Mouse (Mus musculus) hindbrain, postnatal 0 days (tissue): ENCODE results near the gene 4931406P16Rik. TPM values are rescaled to one million over a fixed set of nuclear protein-coding genes. Genes with fewer than 3 reads are reported as not detected.
A peak's percentile ranks its signal among the peaks of the same experiment; 100 is the strongest.

Source experiments
- ATAC-seq: fragments of 200-750 bp; cut with Nextera tagmentation; 2 replicates; pipeline ENCODE4 v1.8.0; 2017; ENCODE audit warnings: mild to moderate bottlenecking, moderate TSS enrichment, moderate library complexity
- DNase-seq: peaks from one replicate; pipeline ENCODE4 v3.0.0-alpha.2; 2015; ENCODE audit warnings: low spot score
- H3K27ac ChIP-seq: fragments of 300-500 bp; sonication (generic); 2 replicates; pipeline ENCODE4 v1.5.1; 2014; ENCODE audit warnings: mild to moderate bottlenecking
- H3K27me3 ChIP-seq: fragments of 300-500 bp; sonication (generic); 2 replicates; pipeline ENCODE4 v1.6.1; 2014; ENCODE audit warnings: low read length, mixed read lengths; ENCODE audit not compliant: insufficient read depth
- H3K36me3 ChIP-seq: fragments of 300-500 bp; sonication (generic); 2 replicates; pipeline ENCODE4 v1.6.1; 2014; ENCODE audit warnings: low read length, mixed read lengths; ENCODE audit not compliant: insufficient read depth
- H3K4me1 ChIP-seq: fragments of 300-500 bp; sonication (generic); 2 replicates; pipeline ENCODE4 v1.6.1; 2014; ENCODE audit warnings: antibody characterized with exemption, low read length, mixed read lengths; ENCODE audit not compliant: insufficient read depth
- H3K4me2 ChIP-seq: fragments of 300-500 bp; sonication (generic); 2 replicates; pipeline ENCODE4 v1.6.1; 2014; ENCODE audit warnings: low read depth, mild to moderate bottlenecking, low read length, moderate library complexity, mixed read lengths
- H3K4me3 ChIP-seq: fragments of 300-500 bp; sonication (generic); 2 replicates; pipeline ENCODE4 v1.5.1; 2014; ENCODE audit warnings: low read length
- H3K9ac ChIP-seq: fragments of 300-500 bp; sonication (generic); replicated peaks from 2 replicates; pipeline ENCODE4 v1.6.1; 2014; ENCODE audit warnings: mild to moderate bottlenecking, low read length, moderate library complexity, mixed read lengths
- H3K9me3 ChIP-seq: fragments of 300-500 bp; sonication (generic); 2 replicates; pipeline ENCODE4 v1.6.1; 2016; ENCODE audit warnings: low read length, mixed read lengths
- CTCF ChIP-seq: IDR thresholded peaks from 2 replicates; pipeline ENCODE4 v1.5.1; 2016; ENCODE audit warnings: antibody characterized with exemption, control low read depth, low read depth
- WGBS: fragments of 180-500 bp; shearing (Covaris S2); extraction: QIAGEN DNeasy Blood & Tissue Kit; methylation state at CpG from one replicate; pipeline ENCODE4 v1.1.7; 2014; 5-methylcytosine and 5-hydroxymethylcytosine counted together
- polyA plus RNA-seq: library from polyadenylated mRNA; unstranded; fragments of >200 nt; fragmentation: Nextera tagmentation; extraction: Ambion mirVana; gene quantifications from 2 replicates; pipeline ENCODE4 v1.2.1, GENCODE M21; 2015
- total RNA-seq: library from RNA; depleted of rRNA; stranded (reverse); fragments of >200 nt; gene quantifications from 2 replicates; pipeline ENCODE4 v1.2.3, GENCODE M21; 2014

Gene 4931406P16Rik
- total and polyA plus RNA-seq, 2 experiments from 2014 or later: 31.5 to 61.0 TPM

DNA sequence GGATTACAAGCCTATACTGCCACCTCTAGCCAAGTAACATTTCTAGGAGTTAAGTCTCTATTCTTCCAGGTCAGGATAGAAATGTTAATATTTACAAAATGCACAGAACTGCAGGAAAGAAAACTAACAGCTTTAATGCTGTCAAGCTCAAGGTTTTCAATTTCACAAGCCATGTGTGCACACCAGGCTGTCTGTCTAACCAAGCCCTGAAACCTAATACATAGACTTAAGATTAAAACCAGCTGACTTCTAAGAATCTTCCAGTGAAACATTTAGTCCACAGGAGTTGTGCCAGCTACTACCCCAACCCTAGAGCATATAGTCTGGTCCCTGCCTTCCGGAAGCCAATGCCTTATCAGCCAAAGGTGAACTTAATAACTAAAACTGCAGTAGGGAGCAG, 54.9 kb downstream of the 4931406P16Rik start:
- no peaks in the 10 kb centered on the region for H3K27me3 ChIP-seq
- ATAC-seq: no peak
- TF ChIP-seq CTCF: no peak
- DNase-seq: no peak
- no peak overlapping the region for H3K9ac ChIP-seq
- H3K9me3 ChIP-seq: no peaks in the 10 kb centered on the region
- H3K4me1 ChIP-seq: no peaks in the 10 kb centered on the region
- no peak overlapping the region for H3K27ac ChIP-seq
- WGBS: 83% methylated on average over 1 of the region's 1 CpGs
- H3K4me2 ChIP-seq: no peak overlapping the region
- no peak overlapping the region for H3K4me3 ChIP-seq
- peaks cover 35% of the 10 kb centered on the region for H3K36me3 ChIP-seq

DNA sequence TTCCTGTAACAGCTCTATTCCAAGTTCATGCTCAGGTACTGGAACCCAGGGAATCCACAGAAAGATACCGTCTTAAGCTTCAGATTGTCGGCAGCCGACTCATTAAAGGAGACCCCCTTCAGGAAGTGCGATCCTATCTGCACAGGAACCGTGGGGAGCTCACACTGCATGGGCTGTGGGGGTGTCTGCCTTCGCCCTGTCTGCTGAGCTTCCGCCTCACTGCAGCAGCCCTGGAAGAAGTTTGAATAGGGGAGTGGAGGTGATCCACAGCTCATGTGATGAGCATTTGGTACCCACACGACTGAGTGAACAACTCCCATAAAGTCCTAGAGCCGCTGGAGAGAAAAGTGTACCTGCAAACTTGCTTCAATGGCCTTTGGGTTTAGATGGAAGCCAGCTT, 56.1 kb downstream of the 4931406P16Rik start:
- no peak for TF ChIP-seq CTCF
- Histone ChIP-seq H3K27ac (no peak overlapping the region), H3K9ac (no peak overlapping the region), H3K4me1 (no peaks in the 10 kb centered on the region), H3K9me3 (no peaks in the 10 kb centered on the region), H3K27me3 (no peaks in the 10 kb centered on the region), H3K4me3 (no peak overlapping the region), H3K36me3 (peaks cover 35% of the 10 kb centered on the region), H3K4me2 (no peak overlapping the region)
- no peak for ATAC-seq
- no peak for DNase-seq
- WGBS: 90% methylated on average over 9 of the region's 9 CpGs

DNA sequence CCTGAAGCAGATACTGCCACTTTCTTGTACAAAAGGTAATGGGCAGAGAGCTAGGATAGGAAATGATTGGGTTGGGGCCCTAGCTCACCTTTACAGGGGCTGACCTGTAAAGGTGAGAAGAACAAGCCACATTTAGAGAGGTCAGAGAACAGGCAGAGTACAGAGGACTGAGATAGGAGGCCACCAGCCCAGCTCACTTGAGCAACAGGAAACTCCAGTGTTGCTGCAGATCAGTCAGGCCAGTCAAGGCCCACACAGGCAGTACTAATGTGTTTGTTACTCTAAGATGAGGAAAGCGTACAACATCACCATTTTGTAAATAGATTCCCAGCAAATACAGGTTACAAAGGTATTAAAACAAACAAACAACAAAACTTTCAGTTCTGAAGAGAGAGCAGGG, 57.4 kb downstream of the 4931406P16Rik start:
- Histone ChIP-seq H3K27ac (peak overlapping the region; percentile 11; the same call in 1 of the 2 replicates), H3K4me1 (no peaks in the 10 kb centered on the region), H3K27me3 (no peaks in the 10 kb centered on the region), H3K9me3 (no peaks in the 10 kb centered on the region), H3K9ac (no peak overlapping the region), H3K36me3 (peaks cover 30% of the 10 kb centered on the region), H3K4me3 (no peak overlapping the region), H3K4me2 (no peak overlapping the region)
- whole genome bisulfite sequencing: 92% methylated on average over 1 of the region's 1 CpGs
- TF ChIP-seq CTCF: no peak
- ATAC-seq: no peak
- no peak for DNase-seq

- Histone ChIP-seq H3K27ac (no peak overlapping the region), H3K4me3 (no peak overlapping the region), H3K9ac (no peak overlapping the region), H3K4me2 (no peak overlapping the region), H3K36me3 (peaks cover 34% of the 10 kb centered on the region), H3K9me3 (no peaks in the 10 kb centered on the region), H3K27me3 (no peaks in the 10 kb centered on the region), H3K4me1 (no peaks in the 10 kb centered on the region)
- ATAC-seq (no peak), DNase-seq (no peak)
- 76% methylated on average over 3 of the region's 3 CpGs for WGBS
- TF ChIP-seq CTCF: no peak
Measured at GRCm38 (mm10) chr7:34255137-34255536, 58.2 kb downstream of the 4931406P16Rik start.

GRCm38 (mm10) chr7:34252030-34252429, 61.3 kb downstream of the 4931406P16Rik start:
- ATAC-seq: 0 out of 2 replicates have a peak, but pooled peaks have one; percentile 40
- peak; percentile 69 for TF ChIP-seq CTCF
- no peaks in the 10 kb centered on the region for H3K27me3 ChIP-seq
- peaks cover 40% of the 10 kb centered on the region for H3K36me3 ChIP-seq
- DNase-seq: peak; percentile 70
- no peaks in the 10 kb centered on the region for H3K9me3 ChIP-seq
- H3K4me1 ChIP-seq: no peaks in the 10 kb centered on the region
- H3K4me3 ChIP-seq: no peak overlapping the region
- H3K27ac ChIP-seq: no peak overlapping the region
- H3K9ac ChIP-seq: no peak overlapping the region
- no peak overlapping the region for H3K4me2 ChIP-seq
- WGBS: 71% methylated on average over 2 of the region's 2 CpGs

GRCm38 (mm10) chr7:34250738-34251137, 62.6 kb downstream of the 4931406P16Rik start, which contains the start of gene Gm6096:
Gene Gm6096, plus strand, starts transcription at chr7:34251038.
- Histone ChIP-seq H3K9me3 (no peaks in the 10 kb centered on the region), H3K9ac (no peak within 1 kb of the TSS), H3K4me2 (no peak within 1 kb of the TSS), H3K36me3 (peaks cover 41% of the 10 kb centered on the region), H3K4me3 (no peak within 1 kb of the TSS), H3K4me1 (no peaks in the 10 kb centered on the region), H3K27me3 (no peaks in the 10 kb centered on the region), H3K27ac (no peak within 1 kb of the TSS)
- TF ChIP-seq CTCF: no peak
- no peak for DNase-seq
- 95% methylated on average over 7 of the region's 7 CpGs for WGBS
- ATAC-seq: no peak

- 91% methylated on average over 3 of the region's 3 CpGs for WGBS
- TF ChIP-seq CTCF: no peak
- Histone ChIP-seq H3K27ac (no peak overlapping the region), H3K4me3 (no peak overlapping the region), H3K4me2 (no peak overlapping the region), H3K4me1 (no peaks in the 10 kb centered on the region), H3K9me3 (no peaks in the 10 kb centered on the region), H3K27me3 (no peaks in the 10 kb centered on the region), H3K36me3 (peaks cover 38% of the 10 kb centered on the region), H3K9ac (no peak overlapping the region)
- DNase-seq (no peak), ATAC-seq (no peak)
Measured at GRCm38 (mm10) chr7:34246870-34247499, 66.4 kb downstream of the 4931406P16Rik start.
